Mouse (Mus musculus): ENCODE measurements around the gene Pim1.
"Not testable (repeated sequence)": the region's sequence is repeated elsewhere in the genome, so short reads cannot be mapped to it uniquely, and the experiment has no call there.

Gene Pim1

GRCm38 (mm10) chr17:29490713-29491581 is at the start of gene Pim1:
Gene Pim1 (plus strand): TSS chr17:29490753.
- peak; percentile 55 to 58 for DNase-seq

- peak in 1 of 2 experiments; percentile 28 for DNase-seq
Measured at GRCm38 (mm10) chr17:29441562-29441961, 49.0 kb upstream of the Pim1 start.

GRCm38 (mm10) chr17:29442131-29442557 is 48.4 kb upstream of the Pim1 start:
- peak; percentile 50 to 68 for DNase-seq

GRCm38 (mm10) chr17:29443724-29444123 is 46.8 kb upstream of the Pim1 start:
- peak in 1 of 2 experiments; percentile 29 for DNase-seq

- no peak for DNase-seq
Measured at GRCm38 (mm10) chr17:29445072-29445471, 45.5 kb upstream of the Pim1 start.

GRCm38 (mm10) chr17:29447323-29447722 is 43.2 kb upstream of the Pim1 start:
- no peak for DNase-seq

- no peak for DNase-seq
Measured at GRCm38 (mm10) chr17:29448055-29448454, 42.5 kb upstream of the Pim1 start.

- DNase-seq = no peak
Measured at GRCm38 (mm10) chr17:29448561-29448960, 42.0 kb upstream of the Pim1 start.

- peak; percentile 85 to 90 for DNase-seq
Measured at GRCm38 (mm10) chr17:29450899-29451840, 39.4 kb upstream of the Pim1 start.

GRCm38 (mm10) chr17:29451841-29452210 is 38.7 kb upstream of the Pim1 start:
- no peak for DNase-seq

- DNase-seq = not testable (repeated sequence)
Measured at GRCm38 (mm10) chr17:29454119-29454518, 36.4 kb upstream of the Pim1 start.

- DNase-seq = no peak
Measured at GRCm38 (mm10) chr17:29455411-29456120, 35.0 kb upstream of the Pim1 start.

- DNase-seq = no peak
Measured at GRCm38 (mm10) chr17:29456476-29456875, 34.1 kb upstream of the Pim1 start.

- no peak for DNase-seq
Measured at GRCm38 (mm10) chr17:29456926-29457325, 33.6 kb upstream of the Pim1 start.

GRCm38 (mm10) chr17:29457795-29458560 is 32.6 kb upstream of the Pim1 start:
- peak in 1 of 2 experiments; percentile 57 for DNase-seq

- peak; percentile 60 to 74 for DNase-seq
Measured at GRCm38 (mm10) chr17:29459321-29460118, 31.0 kb upstream of the Pim1 start.

- no peak for DNase-seq
Measured at GRCm38 (mm10) chr17:29460119-29460505, 30.4 kb upstream of the Pim1 start.

- DNase-seq = no peak
Measured at GRCm38 (mm10) chr17:29463627-29464026, 26.9 kb upstream of the Pim1 start.

- DNase-seq = no peak
Measured at GRCm38 (mm10) chr17:29464068-29464467, 26.5 kb upstream of the Pim1 start.

- no peak for DNase-seq
Measured at GRCm38 (mm10) chr17:29464519-29465140, 25.9 kb upstream of the Pim1 start.
